ENCODE assay signal across 8 mouse cellular contexts in genomic region chr12:8889117-8889665, GRCm38 (mm10). TPM values are rescaled to one million over a fixed set of nuclear protein-coding genes. Genes with fewer than 3 reads are reported as not detected.
DNase-seq lines count a peak whose midpoint lies in the region; ATAC-seq and TF ChIP-seq lines count a peak whose summit lies in the region.

No protein-coding gene starts in this region.

- ATAC-seq in heart, embryonic 11.5 days (replicated peaks; ENCODE audit: insufficient number of reproducible peaks, low FRiP score, low TSS enrichment): no peak

- intact Hi-C loops in heart, postnatal 10 days (cut with DNase I): loop anchor here (1.0 to 10.0 kb wide), 3 partner anchors 48 to 564 kb away; no protein-coding TSS in a partner anchor

- H3K4me2 ChIP-seq in heart, embryonic 11.5 days: no peak overlapping the region

- no peak overlapping the region for H3K9ac ChIP-seq in heart, embryonic 11.5 days (ENCODE audit: low read depth, low read length)

- peak; percentile 71 to 88 for DNase-seq in heart, adult 18-20 months
- DNase-seq in adrenal gland, adult 8-10 months: peak; percentile 50
- peak; percentile 79 for DNase-seq in embryonic facial prominence, embryonic 10.5 days (ENCODE audit: low spot score)
- DNase-seq in heart, postnatal 10 days: peak; percentile 79 to 90
- peak; percentile 55 to 74 for DNase-seq in layer of hippocampus, postnatal 14 days (ENCODE audit: low spot score in 2 of 2)
- DNase-seq in mesoderm, embryonic 11.5 days (ENCODE audit: low read depth, low spot score): peak; percentile 81
- peak; percentile 49 to 67 for DNase-seq in spleen, adult 2 months (ENCODE audit: low read depth in 1 of 2, low spot score in 2 of 2)

- H3K36me3 ChIP-seq in heart, embryonic 11.5 days (ENCODE audit: control insufficient read depth, insufficient read depth, low read length): no peaks in the 10 kb centered on the region
- no peaks in the 10 kb centered on the region for H3K36me3 ChIP-seq in embryonic facial prominence, embryonic 10.5 days (replicated peaks)
- no peaks in the 10 kb centered on the region for H3K36me3 ChIP-seq in spleen, adult 2 months (ENCODE audit: control insufficient read depth, insufficient read depth, low read length)

- no peak overlapping the region for H3K27ac ChIP-seq in heart, embryonic 11.5 days (ENCODE audit: low read depth, low read length)
- H3K27ac ChIP-seq in embryonic facial prominence, embryonic 10.5 days (replicated peaks): peak overlapping the region; percentile 19; the same call in 1 of the 2 replicates
- H3K27ac ChIP-seq in spleen, adult 2 months (ENCODE audit: insufficient read depth, low read length): no peak overlapping the region

- H3K27me3 ChIP-seq in heart, embryonic 11.5 days (ENCODE audit: control insufficient read depth, insufficient read depth, low read length): no peaks in the 10 kb centered on the region
- peaks cover 22% of the 10 kb centered on the region; the same call in 1 of the 2 replicates for H3K27me3 ChIP-seq in embryonic facial prominence, embryonic 10.5 days (replicated peaks; ENCODE audit: low read depth, poor library complexity, severe bottlenecking)
- no peaks in the 10 kb centered on the region for H3K27me3 ChIP-seq in spleen, adult 2 months (ENCODE audit: control insufficient read depth, insufficient read depth, low read length)

- no peaks in the 10 kb centered on the region for H3K9me3 ChIP-seq in heart, embryonic 11.5 days (replicated peaks; ENCODE audit: control insufficient read depth, low read length)
- no peaks in the 10 kb centered on the region for H3K9me3 ChIP-seq in embryonic facial prominence, embryonic 10.5 days

- WGBS in heart, embryonic 11.5 days (ENCODE audit: insufficient replicate concordance): 20% methylated on average over 10 of the region's 10 CpGs
- 20% methylated on average over 10 of the region's 10 CpGs for WGBS in embryonic facial prominence, embryonic 10.5 days
- WGBS in spleen, adult 2 months: 16% methylated on average over 10 of the region's 10 CpGs

- TF ChIP-seq POLR2A in spleen, adult 2 months (IDR thresholded peaks at IDR 0.05; ENCODE audit: low read depth, low read length): no peak

- H3K4me3 ChIP-seq in heart, embryonic 11.5 days (ENCODE audit: low read depth, low read length): no peak overlapping the region
- H3K4me3 ChIP-seq in embryonic facial prominence, embryonic 10.5 days: no peak overlapping the region
- H3K4me3 ChIP-seq in spleen, adult 2 months (ENCODE audit: extremely low read depth, insufficient read depth, insufficient read length): no peak overlapping the region

- peaks cover 8% of the 10 kb centered on the region for H3K4me1 ChIP-seq in heart, embryonic 11.5 days (ENCODE audit: control insufficient read depth, insufficient read depth, low read length)
- H3K4me1 ChIP-seq in embryonic facial prominence, embryonic 10.5 days: peaks cover 54% of the 10 kb centered on the region
- no peaks in the 10 kb centered on the region for H3K4me1 ChIP-seq in spleen, adult 2 months (ENCODE audit: control insufficient read depth, insufficient read depth, insufficient read length)

- TF ChIP-seq CTCF in spleen, adult 2 months (IDR thresholded peaks at IDR 0.05; ENCODE audit: extremely low read depth, insufficient read depth, insufficient read length, insufficient replicate concordance): peak; percentile 87; the same call in 1 of the 2 replicates

RNA-seq across cellular contexts. Expression of gene Laptm4a, which starts 32.3 kb away (rescaled TPM):
- total RNA-seq in heart, adult 18-20 months (2021): 100 to 1,000 TPM; 366 to 407 TPM
- polyA plus RNA-seq in heart, embryonic 11.5 days (2014; fragmentation: Nextera tagmentation; extraction: Ambion mirVana): 125 and 268 TPM in 2 replicates
- total RNA-seq in adrenal gland, adult 8-10 months (2022): 100 to 1,000 TPM; 509 to 681 (median 626) TPM
- polyA plus RNA-seq in embryonic facial prominence, embryonic 10.5 days (2016; fragmentation: Nextera tagmentation; extraction: Ambion mirVana): 170 and 196 TPM in 2 replicates
- 100 to 1,000 TPM; 387 to 411 TPM for total RNA-seq in heart, postnatal 10 days (2021)
- 100 to 1,000 TPM; 227 to 239 TPM for total RNA-seq in layer of hippocampus, postnatal 14 days (2021)
- polyA plus RNA-seq in spleen, adult 2 months (2012; rRNA removed): 81.9 and 88.2 TPM in 2 replicates

RNA-seq across cellular contexts. Expression of gene Matn3, which starts 58.5 kb away (rescaled TPM):
- not detected for total RNA-seq in heart, adult 18-20 months (2021)
- polyA plus RNA-seq in heart, embryonic 11.5 days (2014; fragmentation: Nextera tagmentation; extraction: Ambion mirVana): 0.67 and 1.3 TPM in 2 replicates
- total RNA-seq in adrenal gland, adult 8-10 months (2022): not detected
- 3.0 and 3.3 TPM in 2 replicates for polyA plus RNA-seq in embryonic facial prominence, embryonic 10.5 days (2016; fragmentation: Nextera tagmentation; extraction: Ambion mirVana)
- under 1 TPM in 1 of 2 experiments, not detected in 1; 0.07 TPM for total RNA-seq in heart, postnatal 10 days (2021)
- not detected for total RNA-seq in layer of hippocampus, postnatal 14 days (2021)
- polyA plus RNA-seq in spleen, adult 2 months (2012; rRNA removed): 0.04 TPM in 1 of 2 replicates, not detected in the other
